Mouse (Mus musculus): ENCODE results near the gene Efcab12. TPM values are rescaled to one million over a fixed set of nuclear protein-coding genes. Genes with fewer than 3 reads are reported as not detected.

Efcab12 gene
- polyA plus RNA-seq, 1 experiment: 0.56 TPM

DNA sequence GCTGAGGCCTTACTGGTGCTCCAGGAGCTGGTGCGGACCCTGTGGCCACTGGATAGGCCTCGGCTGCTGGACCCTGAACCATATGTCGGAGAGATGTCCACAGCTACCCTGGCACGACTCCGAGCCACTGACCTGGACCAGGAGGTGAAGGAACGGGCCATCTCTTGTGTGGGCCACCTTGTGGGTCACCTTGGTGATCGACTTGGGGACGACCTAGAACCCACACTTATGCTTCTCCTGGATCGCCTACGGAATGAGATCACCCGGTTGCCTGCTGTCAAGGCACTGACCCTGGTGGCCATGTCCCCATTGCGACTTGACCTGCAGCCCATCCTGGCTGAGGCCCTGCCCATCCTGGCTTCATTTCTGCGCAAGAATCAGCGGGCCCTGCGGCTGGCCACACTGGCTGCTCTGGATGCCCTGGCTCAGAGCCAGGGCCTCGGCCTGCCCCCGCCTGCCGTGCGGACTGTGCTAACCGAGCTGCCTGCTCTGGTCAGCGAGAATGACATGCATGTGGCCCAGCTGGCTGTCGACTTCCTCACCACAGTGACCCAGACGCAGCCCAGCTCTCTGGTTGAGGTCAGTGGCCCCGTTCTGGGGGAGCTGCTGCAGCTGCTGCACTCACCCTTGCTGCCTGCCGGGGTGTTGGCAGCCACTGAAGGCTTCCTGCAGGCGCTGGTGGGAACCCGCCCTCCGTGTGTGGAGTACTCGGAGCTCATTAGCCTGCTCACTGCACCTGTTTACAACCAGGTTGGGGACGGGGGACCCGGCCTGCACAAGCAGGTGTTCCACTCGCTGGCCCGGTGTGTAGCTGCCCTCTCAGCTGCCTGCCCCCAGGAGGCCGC is 46.1 kb downstream of the Efcab12 start:
- DNase-seq (ENCODE audit: low spot score): no peak

DNA sequence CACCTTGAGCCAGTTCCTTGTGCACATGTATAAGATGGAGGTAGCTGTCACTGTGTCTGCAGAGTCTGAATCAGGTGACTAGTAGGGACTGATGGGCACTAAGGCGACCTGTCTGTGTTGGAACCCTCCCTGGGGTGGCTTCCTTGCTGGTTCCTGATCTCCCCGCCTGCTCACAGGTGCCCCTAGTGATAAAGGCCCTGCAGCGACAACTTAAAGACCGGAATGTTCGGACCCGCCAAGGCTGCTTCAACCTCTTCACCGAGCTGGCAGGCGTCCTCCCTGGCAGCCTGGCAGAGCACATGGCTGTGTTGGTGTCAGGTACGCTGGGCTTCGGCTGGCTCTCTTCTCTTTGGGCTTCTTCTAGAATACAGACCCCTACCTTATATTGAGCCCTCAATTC is 47.2 kb downstream of the Efcab12 start:
- DNase-seq (ENCODE audit: low spot score): no peak

DNA sequence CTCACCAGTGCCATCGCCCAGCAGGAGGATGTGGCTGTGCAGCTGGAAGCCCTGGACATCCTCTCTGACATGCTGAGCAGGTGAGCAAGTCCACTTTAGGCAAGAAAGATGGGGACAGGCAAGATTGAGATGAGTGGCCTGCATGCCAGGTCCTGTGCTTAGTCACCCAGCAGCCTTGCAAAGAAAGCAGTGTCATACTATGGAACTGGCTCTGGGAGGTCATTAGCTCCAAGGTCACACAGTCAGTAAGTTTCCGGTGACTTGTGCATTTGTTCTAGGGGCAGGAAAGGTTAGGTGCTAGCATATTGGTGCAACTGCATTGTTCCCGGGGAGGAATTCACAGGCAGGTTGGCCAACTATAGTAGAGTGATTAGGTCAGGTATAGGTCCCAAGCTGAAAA is 55.4 kb downstream of the Efcab12 start:
- no peak for DNase-seq (ENCODE audit: low spot score)

DNA sequence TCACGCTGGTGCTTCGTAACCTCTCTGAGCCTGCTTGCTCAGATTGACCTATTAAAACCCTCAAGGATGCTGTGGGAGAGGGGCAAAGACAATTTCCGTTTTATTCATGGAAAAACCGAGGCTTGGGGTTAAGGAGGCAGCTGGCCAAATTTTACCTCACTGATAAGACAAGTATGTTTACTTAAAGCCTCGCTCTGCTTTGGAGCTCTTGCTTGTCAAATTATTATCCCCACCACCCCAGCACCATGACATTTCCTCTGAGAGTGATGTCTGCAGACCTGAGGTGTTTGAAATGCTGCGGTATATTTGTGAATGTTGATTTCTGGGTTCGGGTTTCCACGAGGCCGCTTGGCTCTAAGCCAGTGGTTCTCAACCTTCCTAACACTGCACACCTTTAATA is 61.8 kb downstream of the Efcab12 start:
- no peak for DNase-seq (ENCODE audit: low spot score)

DNA sequence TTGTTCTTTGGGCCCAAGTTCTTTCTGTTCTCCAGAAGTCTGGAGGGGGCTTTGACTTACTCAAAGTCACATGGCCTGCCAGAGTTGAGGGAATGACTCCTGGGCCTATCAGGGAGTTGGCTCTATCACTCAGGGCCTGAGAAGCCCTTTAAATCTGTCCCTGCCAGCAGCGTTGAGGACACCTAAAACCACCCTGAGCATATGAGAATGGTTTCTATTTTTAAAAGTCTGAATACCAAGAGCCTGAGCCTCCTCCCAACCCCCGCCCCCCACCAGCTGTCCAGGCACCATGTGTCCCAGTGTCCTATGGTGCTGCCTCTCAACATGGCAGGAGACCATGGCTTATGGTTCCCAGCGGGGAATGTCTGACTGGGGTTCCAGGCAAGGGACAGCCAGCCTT is 62.4 kb downstream of the Efcab12 start:
- no peak for DNase-seq (ENCODE audit: low spot score)

DNA sequence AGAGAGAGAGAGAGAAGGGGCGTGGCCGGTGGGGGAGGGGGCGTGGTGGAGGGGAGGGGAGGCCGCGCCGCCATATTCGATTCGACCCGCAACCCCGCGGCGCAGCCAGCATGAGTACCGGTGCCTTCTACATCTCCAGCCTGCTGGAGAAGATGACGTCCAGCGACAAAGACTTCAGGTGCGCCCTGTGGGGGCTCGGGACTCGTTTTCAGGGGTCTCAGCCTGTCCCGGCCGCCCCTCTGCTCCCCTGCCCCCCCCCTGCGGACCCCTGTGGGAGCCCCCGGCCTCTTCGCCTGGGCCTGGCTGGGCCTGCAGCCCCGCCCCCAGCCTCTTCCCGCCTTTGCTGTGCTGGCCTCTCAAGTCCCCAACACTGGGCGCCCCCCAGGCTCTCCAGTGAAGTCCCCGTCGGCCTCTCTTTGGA is 63.7 kb downstream of the Efcab12 start, which contains the start of gene Cand2:
Gene Cand2 (plus strand): TSS at position 38 of the 421 bp plus-strand sequence.
- no peak for DNase-seq (ENCODE audit: low spot score)

DNA sequence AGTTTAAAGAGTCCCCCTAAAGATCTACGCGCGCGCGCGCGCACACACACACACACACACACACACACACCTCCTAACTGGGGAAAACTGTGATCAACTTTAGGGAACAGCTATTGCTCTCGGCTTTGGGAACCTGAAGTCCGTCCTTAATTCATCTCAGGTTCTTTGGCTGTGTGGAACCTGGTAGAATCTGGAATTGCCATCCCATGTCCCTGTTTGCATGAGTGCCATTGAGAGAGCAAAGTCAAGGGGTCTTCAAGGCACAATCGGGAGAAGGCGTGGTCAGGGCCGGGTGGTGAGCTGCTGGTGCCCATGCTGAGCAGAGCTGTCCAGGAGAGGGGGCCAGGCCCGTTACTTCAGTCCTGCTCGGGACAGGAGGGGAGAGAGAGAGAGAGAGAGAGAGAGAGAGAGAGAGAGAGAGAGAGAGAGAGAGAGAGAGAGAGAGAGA is 64.2 kb downstream of the Efcab12 start:
- no peak for DNase-seq (ENCODE audit: low spot score)

DNA sequence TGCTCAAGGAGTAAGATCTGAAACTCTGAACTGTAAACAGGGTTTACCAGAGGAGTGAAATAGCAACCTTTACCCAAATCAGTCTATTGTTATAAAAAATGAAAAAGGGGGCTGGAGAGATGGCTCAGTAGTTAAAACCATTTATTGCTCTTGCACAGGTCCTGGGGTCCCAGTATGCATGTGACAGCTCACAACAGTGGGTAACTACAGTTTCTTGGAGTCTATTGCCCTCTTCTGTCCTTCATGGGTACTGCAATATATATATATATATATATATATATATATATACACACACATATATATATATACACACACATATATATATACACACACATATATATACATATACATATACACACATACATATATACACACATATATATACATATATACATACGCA is 65.6 kb downstream of the Efcab12 start:
- no peak for DNase-seq (ENCODE audit: low spot score)

DNA sequence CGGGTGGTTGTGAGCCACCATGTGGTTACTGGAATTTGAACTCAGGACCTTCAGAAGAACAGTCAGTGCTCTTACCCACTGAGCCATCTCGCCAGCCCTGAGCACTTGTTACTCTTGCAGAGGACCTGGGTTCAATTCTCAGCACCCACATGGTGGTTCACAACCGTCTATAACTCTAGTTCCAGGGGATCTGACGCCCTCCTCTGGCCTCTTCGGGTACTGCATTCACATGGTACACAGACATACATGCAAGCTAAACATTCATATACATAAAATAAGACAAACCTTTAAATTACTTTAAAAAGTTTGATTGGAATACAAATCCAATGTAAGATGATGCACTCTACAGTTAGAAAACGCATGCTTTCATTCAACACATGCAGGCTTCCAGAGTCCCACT is 66.0 kb downstream of the Efcab12 start:
- no peak for DNase-seq (ENCODE audit: low spot score)

DNA sequence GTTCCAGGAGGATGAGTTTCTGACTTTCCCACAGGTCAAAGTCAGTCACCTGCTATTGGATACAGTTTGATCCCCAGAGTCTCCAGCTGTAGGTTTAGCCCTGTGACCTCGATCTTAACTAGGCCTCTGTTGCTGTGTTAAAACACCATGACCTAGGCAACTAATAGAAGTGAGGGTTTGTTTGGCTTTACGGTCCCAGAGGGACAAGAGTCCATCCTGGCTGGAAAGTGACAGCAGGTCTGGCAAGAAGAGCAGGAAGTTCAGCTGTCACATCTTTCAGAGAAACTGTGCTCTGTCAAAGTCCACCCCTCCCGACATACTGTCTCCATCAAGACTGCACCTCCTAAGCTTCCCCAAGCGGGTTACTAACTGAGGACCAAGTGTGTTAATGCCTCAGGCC is 67.4 kb downstream of the Efcab12 start:
- no peak for DNase-seq (ENCODE audit: low spot score)

DNA sequence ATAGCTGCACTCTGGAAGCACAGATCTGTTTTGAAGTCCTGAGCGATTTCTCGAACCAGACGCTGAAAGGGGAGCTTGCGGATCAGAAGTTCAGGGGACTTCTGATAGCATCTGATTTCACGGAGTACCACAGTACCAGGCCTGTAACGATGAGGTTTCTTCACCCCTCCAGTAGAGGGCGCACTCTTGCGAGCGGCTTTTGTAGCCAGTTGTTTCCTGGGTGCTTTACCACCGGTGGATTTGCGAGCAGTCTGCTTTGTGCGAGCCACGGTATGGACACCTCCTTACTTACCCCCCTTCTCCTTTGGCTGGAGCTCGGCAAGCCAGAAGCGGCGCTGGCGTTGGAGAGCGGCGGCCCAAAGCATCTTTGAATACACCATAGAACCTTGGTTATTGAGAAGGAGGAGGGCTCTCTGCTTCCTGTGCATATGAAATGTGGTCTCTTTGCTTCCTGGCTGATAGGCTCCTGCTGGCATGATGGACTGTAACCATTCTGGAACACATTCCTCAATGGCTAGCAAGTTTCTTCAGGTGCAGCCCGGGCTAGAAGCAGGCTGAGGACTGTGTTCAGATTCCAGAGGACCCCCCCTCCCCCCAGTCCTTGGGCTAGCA is 68.0 kb downstream of the Efcab12 start:
- DNase-seq (ENCODE audit: low spot score): no peak

DNA sequence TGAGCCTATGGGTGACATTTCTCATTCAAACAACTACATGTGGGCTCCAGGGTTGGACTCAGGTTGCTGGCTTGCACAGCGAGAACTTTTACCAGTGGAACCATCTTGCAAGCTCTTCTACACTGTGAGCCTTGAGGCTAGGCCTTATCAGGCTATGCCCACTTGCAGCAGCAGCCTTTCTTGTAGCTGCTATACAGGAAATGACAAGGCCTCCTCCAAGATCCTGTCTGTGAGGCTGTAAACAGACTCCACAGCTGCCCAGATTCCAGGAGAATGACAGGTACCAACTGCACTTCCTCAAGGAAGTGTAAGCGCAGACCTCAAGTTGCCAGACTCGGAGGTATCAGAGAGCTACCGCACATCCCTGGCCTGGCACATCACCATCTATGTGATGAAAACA is 70.0 kb downstream of the Efcab12 start:
- DNase-seq (ENCODE audit: low spot score): no peak

DNA sequence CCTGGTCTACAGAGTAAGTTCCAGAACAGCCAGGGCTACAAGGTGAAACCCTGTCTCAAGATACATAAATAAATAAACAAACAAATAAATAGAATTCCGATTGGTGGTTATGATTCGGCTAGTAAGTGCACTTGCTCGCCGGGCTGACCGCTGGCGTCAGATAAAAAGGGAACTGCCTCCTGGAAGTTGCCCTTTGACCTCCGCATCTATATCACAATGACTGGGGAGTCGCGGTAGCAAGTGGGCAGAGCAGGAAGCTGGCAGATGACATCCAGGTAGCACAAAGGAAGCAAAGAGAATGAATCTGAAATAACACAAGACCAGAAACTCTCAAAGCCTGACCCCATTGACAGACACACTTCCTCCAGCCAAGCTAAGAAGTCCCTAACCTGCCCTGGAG is 70.9 kb downstream of the Efcab12 start:
- no peak for DNase-seq (ENCODE audit: low spot score)

DNA sequence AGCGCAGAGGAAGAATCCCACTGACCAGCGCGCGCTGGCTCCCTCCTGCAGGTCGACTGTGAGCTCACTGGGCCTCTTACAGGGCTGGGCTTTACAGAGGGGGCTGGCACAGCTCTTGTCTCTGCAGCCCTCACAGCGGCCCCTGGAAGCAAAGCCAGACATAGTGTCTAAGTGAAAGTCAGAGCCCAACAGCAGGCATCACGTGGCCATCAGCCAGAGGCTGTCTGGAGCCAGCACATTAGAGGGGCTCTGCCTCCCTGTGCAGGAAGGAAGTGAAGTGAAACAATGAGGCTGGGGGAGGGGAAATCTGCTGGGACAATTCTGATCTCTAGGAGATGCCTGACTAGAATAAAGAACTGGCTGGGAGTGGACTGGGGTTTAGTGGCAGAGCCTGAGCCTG is 74.0 kb downstream of the Efcab12 start:
- DNase-seq (ENCODE audit: low spot score): no peak

DNA sequence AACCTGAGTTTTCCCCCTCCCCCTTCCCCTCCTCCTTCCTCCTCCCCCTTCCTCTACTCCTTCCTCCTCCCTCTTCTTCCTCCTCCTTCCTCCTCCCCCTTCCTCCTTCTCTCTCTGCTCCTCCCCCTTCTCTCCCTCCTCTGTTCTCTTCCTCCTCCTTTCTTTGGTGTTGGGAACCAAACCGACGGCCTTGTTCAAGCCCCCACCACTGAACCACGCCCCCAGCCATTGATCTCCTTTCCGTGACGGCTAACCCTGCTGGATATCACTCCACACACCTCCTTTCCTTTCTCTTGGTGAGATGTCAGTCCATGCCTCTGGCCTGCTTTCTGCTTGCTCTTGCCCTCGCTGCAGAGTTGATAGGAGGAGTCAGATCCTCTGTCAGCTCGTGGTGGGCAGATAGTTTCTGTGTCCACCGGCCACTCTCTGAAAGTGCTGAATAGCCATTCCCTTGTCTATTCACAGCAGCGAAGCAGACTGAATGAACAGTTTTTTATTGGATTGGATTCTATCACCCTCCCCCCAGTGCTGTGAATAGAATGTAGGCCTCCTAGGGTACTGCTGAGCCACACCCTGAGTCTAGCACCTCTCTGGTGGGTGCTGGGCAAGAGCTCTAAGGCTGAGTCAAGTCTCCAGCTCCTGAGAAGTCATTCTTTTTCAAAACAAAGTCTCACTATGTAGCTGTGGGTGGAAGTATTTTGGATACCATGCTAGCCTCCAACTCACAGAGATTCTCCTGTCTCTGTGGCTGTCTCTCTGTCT is 76.0 kb downstream of the Efcab12 start, which contains the start of gene Tmem40:
Gene Tmem40 (minus strand): TSS at position 416 of the 762 bp plus-strand sequence.
- DNase-seq (ENCODE audit: low spot score): no peak

DNA sequence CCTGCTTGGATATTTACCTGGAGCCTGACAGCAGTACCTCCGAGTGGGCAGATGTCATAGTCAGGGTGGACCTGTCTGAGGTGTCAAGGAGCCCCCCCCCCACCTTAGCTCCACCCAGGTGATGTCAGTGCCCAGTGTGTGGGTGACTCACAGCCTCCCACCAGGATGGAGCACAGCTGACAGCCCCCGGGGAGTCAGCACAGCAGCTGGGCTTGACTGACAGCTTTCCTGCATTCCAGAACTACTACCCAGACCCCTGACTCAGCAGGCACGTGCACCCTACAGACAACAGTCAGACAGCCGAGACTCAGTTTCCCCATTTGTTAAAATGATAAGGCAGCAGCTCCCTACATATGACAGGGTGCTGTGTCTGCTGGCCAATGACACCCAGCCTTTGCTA is 77.2 kb downstream of the Efcab12 start:
- DNase-seq (ENCODE audit: low spot score): no peak

Other genes starting within 250 kb of the Efcab12 start
- 0.07 and 0.17 TPM in 2 replicates for gene Mkrn2os, start 245.8 kb downstream of the Efcab12 start, polyA plus RNA-seq (2012; rRNA removed)
- gene Mkrn2, start 236.5 kb downstream of the Efcab12 start, polyA plus RNA-seq (2012; rRNA removed): 22.5 and 24.3 TPM in 2 replicates
- 107 and 120 TPM in 2 replicates for gene Raf1, start 161.8 kb downstream of the Efcab12 start, polyA plus RNA-seq (2012; rRNA removed)
- gene Tmem40, start 76.0 kb downstream of the Efcab12 start, polyA plus RNA-seq (2012; rRNA removed): 34.8 and 49.5 TPM in 2 replicates
- gene Cand2, start 63.9 kb downstream of the Efcab12 start, polyA plus RNA-seq (2012; rRNA removed): 6.5 and 7.0 TPM in 2 replicates
- 2,458 and 3,073 TPM in 2 replicates for gene Rpl32, start 29.7 kb downstream of the Efcab12 start, polyA plus RNA-seq (2012; rRNA removed)
- gene Mbd4, start 15.0 kb upstream of the Efcab12 start, polyA plus RNA-seq (2012; rRNA removed): 4.4 and 5.0 TPM in 2 replicates
- gene Ift122, start 15.1 kb upstream of the Efcab12 start, polyA plus RNA-seq (2012; rRNA removed): 12.8 and 13.7 TPM in 2 replicates
- 0.44 and 0.66 TPM in 2 replicates for gene Rho, start 93.3 kb upstream of the Efcab12 start, polyA plus RNA-seq (2012; rRNA removed)
- not detected in 2 replicates for gene H1foo, start 106.5 kb upstream of the Efcab12 start, polyA plus RNA-seq (2012; rRNA removed)
- 35.8 and 45.2 TPM in 2 replicates for gene Plxnd1, start 156.6 kb upstream of the Efcab12 start, polyA plus RNA-seq (2012; rRNA removed)